Mouse (Mus musculus): ENCODE measurements around the gene Retreg3.
A peak's percentile ranks its signal among the peaks of the same experiment; 100 is the strongest.
"Not testable (repeated sequence)": the region's sequence is repeated elsewhere in the genome, so short reads cannot be mapped to it uniquely, and the experiment has no call there.

Retreg3 gene

GRCm38 (mm10) chr11:101148751-101149150, 29.1 kb upstream of the Retreg3 start:
- no peak for DNase-seq (ENCODE audit: low read depth, low spot score)

- no peak for DNase-seq (ENCODE audit: low read depth, low spot score)
These were observed 26.7 kb upstream of the Retreg3 start for GRCm38 (mm10) chr11:101146377-101146776.

DNA sequence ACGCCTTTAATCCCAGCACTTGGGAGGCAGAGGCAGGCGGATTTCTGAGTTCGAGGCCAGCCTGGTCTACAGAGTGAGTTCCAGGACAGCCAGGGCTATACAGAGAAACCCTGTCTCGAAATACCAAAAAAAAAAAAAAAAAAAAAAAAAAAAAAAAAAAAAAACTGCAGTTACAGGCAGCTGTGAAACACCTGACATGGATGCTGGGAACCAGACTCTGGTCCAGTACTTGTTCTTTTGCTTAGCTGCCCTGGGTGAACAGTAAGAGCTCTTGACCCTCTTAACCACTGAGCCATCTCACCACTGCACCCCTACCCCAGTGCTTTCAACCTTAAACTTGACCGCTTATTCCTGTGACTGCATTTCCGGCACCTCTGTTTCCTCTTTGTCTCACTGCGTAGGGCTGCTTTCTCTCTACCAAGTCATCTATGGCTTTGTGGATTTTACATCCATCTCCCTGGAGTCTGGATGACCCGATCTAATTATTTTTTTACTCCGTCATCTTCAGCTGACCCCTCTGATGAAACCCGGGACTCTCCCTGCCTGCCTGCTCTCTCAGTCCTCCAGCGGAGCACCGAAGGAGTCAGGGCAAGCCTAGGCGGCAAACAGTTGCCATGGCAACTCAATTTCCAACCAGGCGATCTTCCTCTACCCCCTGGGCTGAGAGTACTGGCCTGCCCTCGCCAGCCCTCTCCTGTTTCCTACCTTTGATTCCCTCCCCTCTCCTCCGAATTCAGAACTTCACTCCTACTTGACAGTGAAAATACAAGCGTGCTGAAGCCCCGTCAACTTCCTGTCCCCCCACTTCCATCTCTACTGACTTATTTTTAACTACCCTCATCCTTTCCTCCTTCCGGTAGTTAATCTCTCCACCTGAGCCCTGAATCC, 23.9 kb upstream of the Retreg3 start:
- peak; percentile 80 for DNase-seq (ENCODE audit: low read depth, low spot score)

- no peak for DNase-seq (ENCODE audit: low read depth, low spot score)
These were observed 22.7 kb upstream of the Retreg3 start for GRCm38 (mm10) chr11:101142215-101142967.

- DNase-seq (ENCODE audit: low read depth, low spot score): no peak
These were observed 21.4 kb upstream of the Retreg3 start for GRCm38 (mm10) chr11:101141088-101141487.

- DNase-seq (ENCODE audit: low read depth, low spot score): no peak
These were observed 20.6 kb upstream of the Retreg3 start for GRCm38 (mm10) chr11:101140164-101140819.

GRCm38 (mm10) chr11:101138536-101139181, 19.0 kb upstream of the Retreg3 start:
- DNase-seq (ENCODE audit: low read depth, low spot score): no peak

DNA sequence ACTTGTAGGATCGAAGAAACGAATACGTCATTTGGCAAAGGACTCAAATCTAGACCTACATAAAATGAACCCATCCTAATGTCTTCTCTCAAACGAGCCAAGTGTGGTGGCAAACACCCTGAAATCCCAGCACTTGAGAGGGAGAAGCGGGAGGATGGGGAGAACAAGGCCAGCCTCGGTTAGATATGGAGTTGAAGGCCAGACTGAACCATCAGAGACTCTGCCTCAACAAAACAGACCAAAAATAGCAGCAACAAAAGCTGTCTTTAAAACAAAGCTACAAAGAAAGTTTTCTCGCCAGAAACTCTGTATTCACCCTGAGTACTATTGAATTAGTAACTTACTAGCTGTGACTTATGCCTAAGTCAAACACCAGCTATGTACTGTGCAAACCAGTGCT, 17.3 kb upstream of the Retreg3 start:
- no peak for DNase-seq (ENCODE audit: low read depth, low spot score)

GRCm38 (mm10) chr11:101134217-101134865, 14.6 kb upstream of the Retreg3 start:
- DNase-seq (ENCODE audit: low read depth, low spot score): no peak

DNA sequence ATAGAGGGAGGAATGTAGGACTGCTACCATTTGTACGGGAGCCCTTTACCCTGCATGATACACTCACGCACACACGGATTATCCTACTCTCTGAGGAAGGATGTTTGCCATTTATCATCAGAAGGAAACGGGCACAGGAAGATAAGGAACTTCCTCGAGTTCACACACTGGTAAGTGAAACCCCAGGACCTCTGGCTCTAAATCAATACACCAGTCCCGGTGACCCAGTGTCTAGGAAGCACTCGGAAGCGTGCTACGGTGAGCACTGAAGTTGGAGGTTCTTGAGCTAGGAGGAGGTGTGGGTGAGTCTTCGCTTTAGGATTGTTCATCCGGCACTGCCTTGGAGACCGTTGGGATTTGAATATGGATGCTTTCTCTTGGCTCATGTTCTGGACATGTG, 13.3 kb upstream of the Retreg3 start:
- no peak for DNase-seq (ENCODE audit: low read depth, low spot score)

- DNase-seq (ENCODE audit: low read depth, low spot score): peak; percentile 35
These were observed 12.0 kb upstream of the Retreg3 start for GRCm38 (mm10) chr11:101131701-101132100.

GRCm38 (mm10) chr11:101131187-101131586, 11.5 kb upstream of the Retreg3 start:
- DNase-seq (ENCODE audit: low read depth, low spot score): no peak

- DNase-seq (ENCODE audit: low read depth, low spot score): no peak
These were observed 10.5 kb upstream of the Retreg3 start for GRCm38 (mm10) chr11:101130056-101130756.

- DNase-seq (ENCODE audit: low read depth, low spot score): no peak
These were observed 9.4 kb upstream of the Retreg3 start for GRCm38 (mm10) chr11:101128996-101129577.

DNA sequence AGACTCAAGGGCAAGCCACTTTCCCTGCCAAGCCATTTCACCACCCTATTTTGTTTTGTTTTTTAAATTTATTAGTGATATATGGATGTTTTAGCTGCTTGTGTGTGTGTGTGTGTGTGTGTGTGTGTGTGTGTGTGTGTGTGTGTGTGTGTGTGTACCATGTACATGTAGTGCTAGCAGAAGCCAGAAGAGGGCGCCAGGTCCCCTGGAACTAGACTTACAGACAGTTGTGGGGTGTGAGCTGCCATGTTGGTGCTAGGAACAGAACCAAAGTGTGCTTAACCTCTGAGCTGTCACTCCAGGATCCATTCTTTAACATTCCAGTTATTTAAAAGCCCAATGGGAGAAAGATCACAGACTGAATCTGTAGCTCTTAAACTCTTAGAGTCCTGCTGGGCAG, 7.4 kb upstream of the Retreg3 start:
- DNase-seq (ENCODE audit: low read depth, low spot score): peak; percentile 17

DNA sequence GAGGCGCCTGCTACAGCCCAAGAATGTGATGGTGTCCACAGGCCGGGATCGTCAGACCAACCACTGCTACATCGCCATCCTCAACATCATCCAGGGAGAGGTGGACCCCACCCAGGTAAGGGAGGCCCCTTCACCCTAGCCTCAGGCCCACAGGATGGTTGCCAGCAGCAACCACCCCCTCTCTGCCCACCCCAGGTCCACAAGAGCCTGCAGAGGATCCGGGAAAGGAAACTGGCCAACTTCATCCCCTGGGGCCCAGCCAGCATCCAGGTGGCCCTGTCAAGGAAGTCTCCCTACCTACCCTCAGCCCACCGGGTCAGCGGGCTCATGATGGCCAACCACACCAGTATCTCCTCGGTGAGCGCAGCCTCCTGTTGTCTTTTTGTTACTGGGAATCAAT, 5.3 kb upstream of the Retreg3 start:
- not testable (repeated sequence) for DNase-seq (ENCODE audit: low read depth, low spot score)

DNA sequence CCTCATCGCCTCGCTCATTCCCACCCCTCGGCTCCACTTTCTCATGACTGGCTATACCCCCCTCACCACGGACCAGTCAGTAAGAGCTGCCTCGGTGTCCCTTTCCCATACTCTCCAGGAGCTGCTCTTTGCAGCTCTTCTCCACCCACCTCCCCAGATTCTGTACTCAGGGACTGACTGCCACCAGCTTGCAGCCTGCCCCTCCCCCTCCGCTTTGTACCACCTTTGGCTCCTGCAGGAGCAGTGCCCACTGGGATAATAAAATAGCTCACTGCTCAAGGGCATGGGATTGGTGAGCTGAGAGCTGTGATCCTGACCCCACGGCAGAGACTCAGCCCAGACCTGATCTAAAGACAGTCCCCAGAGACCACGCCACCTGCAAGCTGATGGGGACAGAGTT, 4.8 kb upstream of the Retreg3 start:
- not testable (repeated sequence) for DNase-seq (ENCODE audit: low read depth, low spot score)

DNA sequence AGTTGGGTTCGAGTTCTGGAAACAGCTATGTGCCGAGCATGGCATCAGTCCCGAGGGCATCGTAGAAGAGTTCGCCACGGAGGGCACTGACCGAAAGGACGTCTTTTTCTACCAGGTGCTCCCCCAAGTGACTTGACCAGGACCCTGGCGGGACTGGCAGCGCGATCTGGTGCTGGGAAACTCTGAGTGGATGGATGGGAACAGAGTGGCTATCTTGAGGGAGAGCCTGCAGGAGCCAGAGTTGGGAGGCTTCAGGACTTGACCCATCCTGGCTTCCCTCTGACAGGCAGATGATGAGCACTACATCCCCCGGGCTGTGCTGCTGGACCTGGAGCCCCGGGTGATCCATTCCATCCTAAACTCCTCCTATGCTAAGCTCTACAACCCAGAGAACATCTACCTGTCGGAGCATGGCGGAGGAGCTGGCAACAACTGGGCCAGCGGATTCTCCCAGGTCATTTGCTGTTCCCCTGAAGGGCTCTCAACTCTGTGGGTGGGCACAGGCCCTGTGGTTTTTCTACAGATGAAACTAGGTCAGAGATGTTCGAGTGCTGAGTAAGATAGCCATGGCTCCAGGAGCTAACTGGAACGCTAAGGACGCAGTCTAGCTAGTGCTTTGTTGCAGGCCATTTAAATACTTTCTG, 974 bp upstream of the Retreg3 start:
- DNase-seq (ENCODE audit: low read depth, low spot score): no peak

DNA sequence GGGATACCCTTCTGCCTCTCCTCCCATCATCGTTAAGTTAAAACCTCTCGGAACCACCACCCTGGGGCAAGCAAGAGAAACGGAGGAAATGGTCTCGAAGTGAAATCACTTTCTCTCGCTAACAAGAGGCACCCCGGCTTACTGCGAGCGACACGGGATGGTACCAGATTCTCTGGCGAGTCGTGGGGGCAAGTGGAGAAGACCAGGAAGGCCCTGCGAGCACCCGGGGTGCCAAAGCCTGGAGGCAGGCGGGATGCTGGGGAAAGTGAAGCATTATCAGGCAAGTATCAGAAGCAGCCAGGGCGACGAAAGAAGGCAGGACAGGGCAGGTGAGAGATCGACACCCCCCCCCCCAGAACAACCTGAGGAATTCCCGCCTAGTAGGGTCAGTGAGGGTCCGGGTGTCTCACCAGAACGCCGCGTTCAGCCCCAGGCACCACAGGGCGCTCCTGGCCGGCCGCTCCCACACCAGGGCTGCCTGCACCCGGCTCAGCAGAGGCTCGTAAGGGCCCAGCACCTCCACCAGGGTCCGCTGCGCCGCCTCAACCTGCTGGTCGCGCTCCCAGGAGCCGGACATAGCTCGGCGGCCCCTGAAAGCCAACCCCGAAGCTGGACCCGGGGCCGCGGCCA, 447 bp downstream of the Retreg3 start:
- DNase-seq (ENCODE audit: low read depth, low spot score): no peak
